Mouse (Mus musculus): Measurements from ENCODE around the gene Glg1. TPM values are rescaled to one million over a fixed set of nuclear protein-coding genes. Genes with fewer than 3 reads are reported as not detected.
A peak's percentile ranks its signal among the peaks of the same experiment; 100 is the strongest.

Glg1 gene
- polyA plus RNA-seq, 1 experiment from 2014 or later, result 76.7 TPM

GRCm38 (mm10) chr8:111203341-111203740, 55.7 kb downstream of the Glg1 start:
- no peak overlapping the region for H3K4me2 ChIP-seq (ENCODE audit: low read depth, low read length, severe bottlenecking)
- H3K36me3 ChIP-seq (ENCODE audit: control insufficient read depth, insufficient read depth, low read length), result no peaks in the 10 kb centered on the region
- H3K4me3 ChIP-seq (ENCODE audit: low read depth, low read length), result no peak overlapping the region
- H3K27ac ChIP-seq (ENCODE audit: low read depth, low read length), result no peak overlapping the region
- ATAC-seq (replicated peaks; ENCODE audit: low FRiP score) (no peak), DNase-seq (ENCODE audit: low spot score) (no peak)
- H3K9ac ChIP-seq (ENCODE audit: low read length), result no peak overlapping the region
- H3K9me3 ChIP-seq (ENCODE audit: control insufficient read depth, low read length), result no peaks in the 10 kb centered on the region
- H3K4me1 ChIP-seq (replicated peaks; ENCODE audit: control insufficient read depth, insufficient read depth, low read length), result no peaks in the 10 kb centered on the region
- 90% methylated on average over 2 of the region's 2 CpGs for WGBS
- no peaks in the 10 kb centered on the region for H3K27me3 ChIP-seq (ENCODE audit: control insufficient read depth, insufficient read depth, low read length)

GRCm38 (mm10) chr8:111197966-111198365, 61.0 kb downstream of the Glg1 start:
- no peaks in the 10 kb centered on the region for H3K27me3 ChIP-seq (ENCODE audit: control insufficient read depth, insufficient read depth, low read length)
- DNase-seq (ENCODE audit: low spot score), result no peak
- H3K4me3 ChIP-seq (ENCODE audit: low read depth, low read length), result no peak overlapping the region
- no peak overlapping the region for H3K9ac ChIP-seq (ENCODE audit: low read length)
- no peak overlapping the region for H3K27ac ChIP-seq (ENCODE audit: low read depth, low read length)
- H3K4me2 ChIP-seq (ENCODE audit: low read depth, low read length, severe bottlenecking), result no peak overlapping the region
- H3K9me3 ChIP-seq (ENCODE audit: control insufficient read depth, low read length), result no peaks in the 10 kb centered on the region
- H3K36me3 ChIP-seq (ENCODE audit: control insufficient read depth, insufficient read depth, low read length), result no peaks in the 10 kb centered on the region; the same call in 1 of the 2 replicates
- no peak for ATAC-seq (replicated peaks; ENCODE audit: low FRiP score)
- 93% methylated on average over 3 of the region's 3 CpGs for WGBS
- H3K4me1 ChIP-seq (replicated peaks; ENCODE audit: control insufficient read depth, insufficient read depth, low read length), result no peaks in the 10 kb centered on the region

- H3K4me1 ChIP-seq (replicated peaks; ENCODE audit: control insufficient read depth, insufficient read depth, low read length), result no peaks in the 10 kb centered on the region
- no peak overlapping the region for H3K4me3 ChIP-seq (ENCODE audit: low read depth, low read length)
- no peaks in the 10 kb centered on the region for H3K27me3 ChIP-seq (ENCODE audit: control insufficient read depth, insufficient read depth, low read length)
- no peaks in the 10 kb centered on the region; the same call in 1 of the 2 replicates for H3K36me3 ChIP-seq (ENCODE audit: control insufficient read depth, insufficient read depth, low read length)
- H3K27ac ChIP-seq (ENCODE audit: low read depth, low read length), result no peak overlapping the region
- H3K4me2 ChIP-seq (ENCODE audit: low read depth, low read length, severe bottlenecking), result no peak overlapping the region
- ATAC-seq (replicated peaks; ENCODE audit: low FRiP score) (no peak), DNase-seq (ENCODE audit: low spot score) (no peak)
- no peaks in the 10 kb centered on the region for H3K9me3 ChIP-seq (ENCODE audit: control insufficient read depth, low read length)
- no peak overlapping the region for H3K9ac ChIP-seq (ENCODE audit: low read length)
Observed at GRCm38 (mm10) chr8:111196181-111196580, 62.8 kb downstream of the Glg1 start.

- H3K27ac ChIP-seq (ENCODE audit: low read depth, low read length), result no peak overlapping the region
- H3K4me3 ChIP-seq (ENCODE audit: low read depth, low read length), result no peak overlapping the region
- ATAC-seq (replicated peaks; ENCODE audit: low FRiP score), result no peak
- 89% methylated on average over 6 of the region's 6 CpGs for WGBS
- 0 out of 2 replicates have a peak, but pooled peaks cover 3% of the 10 kb centered on the region for H3K36me3 ChIP-seq (ENCODE audit: control insufficient read depth, insufficient read depth, low read length)
- H3K9me3 ChIP-seq (ENCODE audit: control insufficient read depth, low read length), result no peaks in the 10 kb centered on the region
- no peak overlapping the region for H3K9ac ChIP-seq (ENCODE audit: low read length)
- H3K4me1 ChIP-seq (replicated peaks; ENCODE audit: control insufficient read depth, insufficient read depth, low read length), result no peaks in the 10 kb centered on the region
- no peak overlapping the region for H3K4me2 ChIP-seq (ENCODE audit: low read depth, low read length, severe bottlenecking)
- H3K27me3 ChIP-seq (ENCODE audit: control insufficient read depth, insufficient read depth, low read length), result no peaks in the 10 kb centered on the region
- DNase-seq (ENCODE audit: low spot score), result no peak
Observed at GRCm38 (mm10) chr8:111188594-111189211, 70.3 kb downstream of the Glg1 start.

- no peak for ATAC-seq (replicated peaks; ENCODE audit: low FRiP score)
- Histone ChIP-seq H3K36me3 (ENCODE audit: control insufficient read depth, insufficient read depth, low read length) (0 out of 2 replicates have a peak, but pooled peaks cover 3% of the 10 kb centered on the region), H3K9me3 (ENCODE audit: control insufficient read depth, low read length) (no peaks in the 10 kb centered on the region), H3K27ac (ENCODE audit: low read depth, low read length) (no peak overlapping the region), H3K27me3 (ENCODE audit: control insufficient read depth, insufficient read depth, low read length) (no peaks in the 10 kb centered on the region), H3K4me3 (ENCODE audit: low read depth, low read length) (no peak overlapping the region), H3K4me2 (ENCODE audit: low read depth, low read length, severe bottlenecking) (no peak overlapping the region), H3K4me1 (replicated peaks; ENCODE audit: control insufficient read depth, insufficient read depth, low read length) (no peaks in the 10 kb centered on the region), H3K9ac (ENCODE audit: low read length) (no peak overlapping the region)
- DNase-seq (ENCODE audit: low spot score), result no peak
- WGBS, result 94% methylated on average over 7 of the region's 7 CpGs
Observed at GRCm38 (mm10) chr8:111187470-111187869, 71.5 kb downstream of the Glg1 start.

GRCm38 (mm10) chr8:111185472-111185947, 73.5 kb downstream of the Glg1 start:
- Histone ChIP-seq H3K36me3 (ENCODE audit: control insufficient read depth, insufficient read depth, low read length) (0 out of 2 replicates have a peak, but pooled peaks cover 3% of the 10 kb centered on the region), H3K9ac (ENCODE audit: low read length) (no peak overlapping the region), H3K27ac (ENCODE audit: low read depth, low read length) (no peak overlapping the region), H3K4me1 (replicated peaks; ENCODE audit: control insufficient read depth, insufficient read depth, low read length) (no peaks in the 10 kb centered on the region), H3K27me3 (ENCODE audit: control insufficient read depth, insufficient read depth, low read length) (no peaks in the 10 kb centered on the region), H3K9me3 (ENCODE audit: control insufficient read depth, low read length) (no peaks in the 10 kb centered on the region), H3K4me2 (ENCODE audit: low read depth, low read length, severe bottlenecking) (no peak overlapping the region), H3K4me3 (ENCODE audit: low read depth, low read length) (no peak overlapping the region)
- DNase-seq (ENCODE audit: low spot score) (no peak), ATAC-seq (replicated peaks; ENCODE audit: low FRiP score) (no peak)
- WGBS, result 82% methylated on average over 4 of the region's 4 CpGs

GRCm38 (mm10) chr8:111171661-111172060, 87.4 kb downstream of the Glg1 start:
- no peak for ATAC-seq (replicated peaks; ENCODE audit: low FRiP score)
- Histone ChIP-seq H3K9ac (ENCODE audit: low read length) (no peak overlapping the region), H3K36me3 (ENCODE audit: control insufficient read depth, insufficient read depth, low read length) (no peaks in the 10 kb centered on the region; the same call in 1 of the 2 replicates), H3K27ac (ENCODE audit: low read depth, low read length) (no peak overlapping the region), H3K4me2 (ENCODE audit: low read depth, low read length, severe bottlenecking) (no peak overlapping the region), H3K4me1 (replicated peaks; ENCODE audit: control insufficient read depth, insufficient read depth, low read length) (no peaks in the 10 kb centered on the region), H3K9me3 (ENCODE audit: control insufficient read depth, low read length) (no peaks in the 10 kb centered on the region), H3K4me3 (ENCODE audit: low read depth, low read length) (no peak overlapping the region), H3K27me3 (ENCODE audit: control insufficient read depth, insufficient read depth, low read length) (no peaks in the 10 kb centered on the region)
- 89% methylated on average over 5 of the region's 5 CpGs for WGBS
- DNase-seq (ENCODE audit: low spot score), result no peak

- Histone ChIP-seq H3K27ac (ENCODE audit: low read depth, low read length) (no peak overlapping the region), H3K4me3 (ENCODE audit: low read depth, low read length) (no peak overlapping the region), H3K27me3 (ENCODE audit: control insufficient read depth, insufficient read depth, low read length) (no peaks in the 10 kb centered on the region), H3K36me3 (ENCODE audit: control insufficient read depth, insufficient read depth, low read length) (peaks cover 8% of the 10 kb centered on the region), H3K9me3 (ENCODE audit: control insufficient read depth, low read length) (no peaks in the 10 kb centered on the region), H3K4me2 (ENCODE audit: low read depth, low read length, severe bottlenecking) (no peak overlapping the region), H3K9ac (ENCODE audit: low read length) (no peak overlapping the region), H3K4me1 (replicated peaks; ENCODE audit: control insufficient read depth, insufficient read depth, low read length) (no peaks in the 10 kb centered on the region)
- WGBS, result 46% methylated on average over 14 of the region's 14 CpGs
- ATAC-seq (replicated peaks; ENCODE audit: low FRiP score), result 0 out of 2 replicates have a peak, but pooled peaks have one; percentile 55
- peak; percentile 82 for DNase-seq (ENCODE audit: low spot score)
Observed at GRCm38 (mm10) chr8:111157617-111158016, 101.4 kb downstream of the Glg1 start.
